Mouse (Mus musculus) 3T3-L1 (cell line): ENCODE measurements at regions not wholly inside any gene's neighbourhood (a gene's known extent, or its start where the extent isn't known, plus 50 kb on each side); places are given as distances from the start of the nearest gene placed in this dataset.
"Not testable (repeated sequence)": the region's sequence is repeated elsewhere in the genome, so short reads cannot be mapped to it uniquely, and the experiment has no call there.

Source experiments
- DNase-seq: peaks from one replicate; pipeline ENCODE4 v3.0.0-alpha.2; 2015; ENCODE audit warnings: low read depth, low spot score

- no peak for DNase-seq
Measured at GRCm38 (mm10) chr12:28922236-28922635, 170.6 kb downstream of the Eipr1 start.

DNA sequence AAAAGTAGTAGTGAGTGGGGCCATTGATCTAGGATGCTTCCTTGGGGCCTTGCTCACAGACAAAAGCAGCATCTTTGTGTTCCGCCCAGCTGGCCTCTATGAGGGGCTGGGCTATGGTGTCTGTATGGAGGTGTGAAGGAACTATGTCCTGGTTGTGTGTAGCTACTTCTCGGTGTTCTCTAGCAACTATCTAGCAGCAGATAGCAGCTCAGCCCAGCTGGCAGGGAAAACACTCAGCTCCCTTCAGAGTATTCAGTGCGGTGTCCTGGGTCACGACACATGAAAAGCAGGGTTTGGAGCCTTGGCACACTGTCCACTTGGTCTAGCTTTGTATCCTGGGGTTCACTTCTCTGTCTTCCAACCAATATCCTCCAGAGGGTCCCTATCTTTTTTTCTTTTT, 173.6 kb downstream of the Eipr1 start:
- no peak for DNase-seq

DNA sequence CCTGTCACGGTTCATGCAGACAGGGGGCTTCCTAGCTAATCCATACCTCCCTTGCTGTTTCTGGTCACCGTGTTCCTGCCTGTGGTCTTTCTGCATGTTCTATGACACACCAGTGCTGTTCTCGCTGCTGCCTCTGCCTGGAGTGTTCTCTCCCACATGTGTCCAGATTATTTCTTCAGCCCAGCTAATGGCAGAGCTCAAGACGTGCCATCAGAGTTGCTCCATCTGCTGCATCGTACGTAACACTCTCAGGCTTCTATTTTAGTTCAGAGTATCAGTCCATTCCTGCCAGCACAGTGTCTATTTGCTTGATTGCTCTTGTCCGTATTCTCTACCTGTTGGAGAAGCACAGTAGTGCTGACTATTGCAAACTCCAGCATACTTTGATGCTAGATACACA, 188.3 kb downstream of the Eipr1 start:
- no peak for DNase-seq

DNA sequence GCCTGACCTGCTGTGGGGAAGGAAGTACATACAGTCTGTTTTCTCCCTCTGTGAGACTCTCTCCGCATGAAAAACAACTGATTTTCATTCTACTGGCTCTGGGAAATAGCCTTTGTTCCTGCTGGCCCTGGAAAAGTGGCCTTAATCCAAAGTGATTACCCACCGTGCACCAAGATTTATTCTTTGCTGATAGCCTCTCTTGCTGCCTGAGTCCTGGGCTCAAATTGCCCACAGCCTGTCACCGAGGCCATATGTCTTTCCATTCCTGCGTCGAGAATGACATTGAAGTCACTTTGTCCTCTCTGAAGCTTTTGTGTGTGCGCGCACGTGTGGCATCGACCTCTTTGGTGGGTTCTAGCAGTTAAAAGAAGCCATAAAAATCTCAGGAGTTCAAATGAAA, 197.3 kb downstream of the Eipr1 start:
- DNase-seq: no peak

DNA sequence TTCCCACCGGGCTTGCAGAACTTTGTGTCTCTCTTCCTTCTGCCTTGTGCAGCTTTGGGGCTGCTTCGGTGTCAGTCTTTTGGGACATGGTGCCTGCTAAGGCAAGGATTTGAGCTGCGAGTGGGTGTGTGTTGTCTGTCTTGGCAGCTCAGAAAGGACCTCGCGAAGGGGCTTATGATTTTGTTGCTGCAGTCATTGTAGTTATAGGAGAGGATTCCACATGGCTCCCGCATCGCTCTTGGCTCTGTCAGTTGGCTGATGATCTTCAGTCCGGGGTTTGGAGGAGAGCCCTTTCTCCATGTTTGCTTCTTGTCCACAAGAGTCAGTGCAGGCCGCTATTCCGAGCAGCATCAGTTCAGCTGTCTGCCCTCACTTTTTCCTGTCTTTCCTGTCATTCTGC, 197.7 kb downstream of the Eipr1 start:
- no peak for DNase-seq

DNA sequence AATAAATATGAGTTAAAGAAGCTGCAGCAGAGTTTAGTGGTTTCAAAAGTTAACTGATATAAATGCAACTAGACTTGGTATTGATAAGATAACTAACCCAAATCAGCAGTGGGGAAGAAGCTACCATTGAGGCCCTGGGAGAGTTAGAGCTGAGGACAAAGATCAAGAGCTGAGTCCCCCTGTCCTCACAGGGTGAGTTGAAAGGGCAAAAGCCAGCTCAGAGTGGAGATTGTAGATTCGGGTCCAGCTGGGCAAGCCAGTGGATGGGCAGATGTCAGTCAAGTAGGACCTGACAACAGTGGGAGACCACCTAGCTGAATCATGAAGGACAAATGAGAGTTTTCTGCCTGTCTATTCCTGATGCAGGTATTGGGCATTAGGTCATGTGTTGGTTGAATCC, 205.6 kb downstream of the Eipr1 start:
- DNase-seq: no peak

DNA sequence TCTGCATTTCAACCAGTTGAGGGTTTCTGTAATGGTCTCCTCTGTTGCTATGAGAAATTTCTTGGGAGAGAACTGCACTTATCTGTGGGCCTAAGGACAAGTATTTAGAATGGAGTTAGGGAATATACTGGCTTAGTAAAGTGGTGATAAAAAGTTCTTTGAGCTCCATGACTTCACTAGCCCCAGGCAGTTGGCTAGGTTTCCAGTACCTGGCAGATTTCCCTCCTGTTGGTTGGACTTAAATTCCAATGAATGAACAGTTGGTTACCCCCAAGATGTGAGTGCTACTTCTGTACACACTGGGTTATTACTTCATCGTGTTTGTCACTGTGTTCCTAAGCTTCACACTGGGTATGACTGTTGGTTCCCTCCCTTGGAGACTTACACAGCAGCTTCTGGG, 207.1 kb downstream of the Eipr1 start:
- peak; percentile 25 for DNase-seq

GRCm38 (mm10) chr12:28969671-28970379, 218.2 kb downstream of the Eipr1 start:
- DNase-seq: no peak

GRCm38 (mm10) chr12:28974571-28975041, 223.0 kb downstream of the Eipr1 start:
- DNase-seq: no peak

- DNase-seq: no peak
Measured at GRCm38 (mm10) chr12:28975249-28975648, 223.6 kb downstream of the Eipr1 start.

DNA sequence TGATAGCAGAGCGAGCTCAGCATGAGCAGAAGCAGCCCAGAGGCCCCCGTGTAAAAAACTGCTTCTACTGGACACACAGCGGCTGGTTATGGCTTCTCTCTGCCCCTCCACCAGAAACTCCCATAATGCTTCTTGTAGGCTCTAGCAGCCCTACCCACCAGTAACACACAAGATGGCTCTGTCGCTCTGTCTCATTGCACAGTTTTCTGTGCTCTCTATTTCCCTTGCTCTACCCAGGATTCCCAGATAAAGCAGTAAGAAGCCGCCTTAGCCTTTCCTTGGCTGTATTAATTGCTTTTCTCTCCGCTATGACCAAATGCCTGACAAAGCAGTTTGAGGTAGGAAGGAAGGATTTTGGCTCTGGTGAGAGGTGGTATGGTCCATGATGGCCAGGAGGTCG, 228.1 kb downstream of the Eipr1 start:
- no peak for DNase-seq

GRCm38 (mm10) chr12:28986214-28986613, 234.6 kb downstream of the Eipr1 start:
- no peak for DNase-seq

DNA sequence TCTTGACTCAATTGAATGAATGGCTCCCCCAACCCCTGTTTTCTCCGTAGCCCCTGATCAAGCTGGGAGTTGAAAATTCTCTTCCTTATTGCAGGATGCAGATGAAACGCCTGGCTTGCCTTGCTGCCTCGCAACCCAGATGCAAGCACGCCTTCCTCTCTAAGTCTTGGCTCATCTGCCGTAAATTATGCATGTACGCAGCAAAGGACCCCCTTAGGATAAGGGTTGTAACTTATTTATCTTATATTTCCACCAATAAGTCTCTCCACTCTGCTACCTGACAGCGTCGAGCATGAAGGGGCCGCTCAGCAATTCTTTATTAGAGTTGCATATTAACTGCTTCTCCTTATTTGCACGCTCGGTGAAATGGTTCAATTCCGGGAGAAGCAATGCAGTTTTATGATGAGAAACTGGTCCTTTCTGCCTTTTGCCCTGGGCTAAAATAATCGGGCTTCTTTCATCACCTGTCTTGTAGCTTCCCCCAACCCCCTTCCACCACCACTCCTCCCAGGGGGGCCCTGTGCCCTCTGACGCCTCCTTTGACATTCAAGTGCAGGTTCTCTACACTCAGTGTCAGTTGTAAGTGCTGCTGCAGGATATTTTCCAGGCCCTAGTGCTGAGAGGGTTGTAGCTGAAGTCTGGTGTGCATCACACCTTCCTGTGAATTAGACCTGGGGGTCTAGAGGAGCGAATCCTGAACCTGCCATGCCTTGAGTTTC, 246.0 kb downstream of the Eipr1 start:
- no peak for DNase-seq

DNA sequence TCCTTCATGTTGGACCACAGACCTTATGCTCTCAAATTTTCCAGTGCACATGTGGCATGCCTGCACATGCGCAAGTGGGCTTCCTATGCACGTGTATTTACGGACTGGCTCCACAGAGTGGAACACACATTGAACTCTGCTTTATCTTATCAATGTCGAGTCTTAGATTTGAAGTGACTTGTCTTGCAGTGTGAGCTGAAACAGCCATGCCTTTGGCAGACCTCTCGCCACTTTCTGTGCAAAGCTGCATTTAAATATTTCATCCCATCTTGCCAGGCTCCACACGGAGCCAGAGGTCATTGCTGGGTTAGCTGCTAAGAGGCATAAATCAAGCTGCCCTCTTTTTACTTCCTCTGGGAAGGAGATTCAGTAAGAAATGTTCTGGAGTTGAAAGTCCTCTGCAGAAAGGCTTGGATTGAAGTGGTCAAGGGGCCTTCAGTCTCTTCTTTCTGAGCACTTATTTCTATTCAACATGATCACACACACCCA, 248.4 kb downstream of the Eipr1 start:
- no peak for DNase-seq

GRCm38 (mm10) chr12:29004504-29004903, 252.9 kb downstream of the Eipr1 start:
- DNase-seq: no peak

DNA sequence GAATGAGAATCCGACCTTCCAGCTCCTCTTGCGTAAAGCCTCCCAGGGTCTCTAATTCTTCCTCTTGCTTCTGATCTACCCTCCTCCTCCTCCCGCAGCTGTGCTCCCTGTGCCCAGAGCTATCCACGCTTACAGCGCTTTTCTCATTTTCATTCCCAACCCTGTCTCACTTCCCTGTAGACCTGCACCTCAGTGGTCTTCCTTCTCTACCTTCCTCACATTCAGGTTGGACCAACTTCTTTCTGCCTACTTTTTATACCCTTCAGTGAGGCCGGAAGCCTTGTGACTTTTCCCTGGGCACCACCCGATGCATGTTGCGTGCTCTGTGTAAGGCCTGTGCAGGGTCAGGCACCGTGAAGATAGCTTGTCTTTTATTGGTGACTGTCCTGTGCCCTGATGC, 263.0 kb downstream of the Eipr1 start:
- no peak for DNase-seq

DNA sequence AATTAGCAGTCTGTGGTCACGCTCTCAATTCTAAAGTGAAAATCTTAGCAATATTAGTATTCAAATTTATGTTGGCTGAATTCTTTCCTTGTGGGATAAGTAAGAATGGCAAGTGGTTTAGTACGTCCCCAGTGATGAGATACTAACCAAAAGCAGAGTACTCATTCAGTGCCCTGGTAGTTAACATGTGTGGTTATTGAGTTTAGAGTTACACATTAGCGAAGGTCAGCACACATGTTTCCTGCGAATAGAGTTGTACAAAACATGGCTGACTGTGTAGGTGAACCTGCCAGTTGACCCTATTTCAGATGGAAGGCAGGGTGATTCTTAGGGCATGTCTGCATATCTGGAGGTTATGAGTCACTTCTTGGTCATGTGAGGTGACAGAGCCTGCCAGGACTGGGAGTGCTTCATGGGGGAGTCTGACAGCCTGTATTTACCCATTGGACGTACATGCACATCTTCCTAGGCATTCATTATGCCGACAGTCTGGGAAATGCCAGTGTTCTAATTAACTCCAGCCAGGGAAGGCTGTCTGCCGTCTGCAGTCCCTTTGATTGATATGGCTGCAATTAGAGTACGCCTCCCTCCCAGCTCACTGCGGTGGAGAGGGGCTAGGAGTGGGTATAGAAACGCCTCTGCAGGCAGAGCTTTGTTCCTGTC, 263.7 kb downstream of the Eipr1 start:
- peak; percentile 55 for DNase-seq

DNA sequence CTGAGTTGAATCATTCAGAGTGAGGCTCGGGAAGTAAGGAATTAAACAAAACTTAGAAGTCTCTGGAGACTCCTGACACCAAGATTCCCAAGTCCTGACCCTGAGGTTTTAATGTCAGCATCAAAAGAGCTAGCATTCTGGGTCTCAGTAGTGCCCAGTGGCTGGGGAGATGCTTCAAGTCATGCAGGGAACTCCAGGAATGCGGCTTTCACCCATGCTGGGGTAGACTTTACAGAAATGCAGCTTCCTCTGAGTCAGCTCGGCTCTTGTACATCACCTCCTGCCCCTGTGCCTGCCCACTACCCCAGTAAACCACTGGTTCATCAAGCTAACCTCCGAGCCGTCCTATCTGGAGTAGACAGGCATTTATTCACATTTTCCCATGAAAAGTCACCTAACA, 269.5 kb downstream of the Eipr1 start:
- peak; percentile 8 for DNase-seq

- DNase-seq: no peak
Measured at GRCm38 (mm10) chr12:29028171-29028570, 276.6 kb downstream of the Eipr1 start.

GRCm38 (mm10) chr12:29029461-29029860, 277.9 kb downstream of the Eipr1 start:
- DNase-seq: no peak

DNA sequence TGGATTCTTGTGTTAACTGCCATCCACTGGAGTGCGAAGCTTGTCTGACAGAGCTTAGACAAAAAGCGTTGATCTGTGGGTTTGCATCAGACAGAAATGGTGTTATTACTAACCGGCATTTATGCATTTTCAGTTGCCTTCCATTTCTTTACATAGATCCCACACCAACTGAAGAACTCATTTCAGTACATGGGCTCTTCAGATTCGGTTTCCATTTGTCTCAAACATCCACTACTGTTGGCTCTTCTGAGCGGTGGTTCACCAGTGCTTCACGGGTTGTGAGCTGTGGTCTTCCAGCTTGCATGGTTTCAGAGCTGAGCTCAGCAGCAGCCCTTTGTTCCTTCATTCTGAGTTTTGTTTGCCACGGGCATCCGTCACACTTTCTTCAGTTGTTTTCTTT, 294.4 kb downstream of the Eipr1 start:
- no peak for DNase-seq

GRCm38 (mm10) chr12:29048596-29048995, 297.0 kb downstream of the Eipr1 start:
- not testable (repeated sequence) for DNase-seq

DNA sequence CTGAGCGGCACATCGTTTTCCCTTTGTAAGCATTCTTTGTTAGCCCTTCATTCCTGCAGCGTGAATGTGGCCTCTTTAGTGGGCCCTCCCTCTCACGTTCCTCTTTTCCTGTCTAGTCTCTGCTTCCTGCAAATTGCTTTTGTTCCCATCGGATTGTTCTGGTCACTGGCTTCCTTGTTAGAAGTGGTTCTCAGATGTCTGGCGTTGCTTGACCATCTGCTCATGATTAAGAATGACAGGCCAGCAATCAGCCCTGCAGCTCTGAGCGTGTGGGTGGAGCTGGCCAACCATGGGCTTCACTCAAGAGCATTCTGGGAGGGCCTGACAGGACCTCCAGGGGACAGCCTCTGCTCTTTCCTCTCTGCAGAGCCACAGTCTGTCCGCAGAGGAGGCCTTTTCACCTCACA, 297.5 kb downstream of the Eipr1 start:
- peak; percentile 55 for DNase-seq
